Mouse (Mus musculus) embryonic facial prominence, embryonic 13.5 days (tissue): ENCODE measurements at regions not wholly inside any gene's neighbourhood (a gene's known extent, or its start where the extent isn't known, plus 50 kb on each side); places are given as distances from the start of the nearest gene placed in this dataset.

Experiments
- ATAC-seq: fragments of 200-750 bp; cut with Nextera tagmentation; 2 replicates; pipeline ENCODE4 v1.8.0; 2017; ENCODE audit warnings: low read depth; ENCODE audit not compliant: insufficient number of reproducible peaks, insufficient read depth, low FRiP score, low TSS enrichment
- H3K27ac ChIP-seq: fragments of 300-500 bp; sonication (generic); 2 replicates; pipeline ENCODE4 v1.5.1; 2015; ENCODE audit warnings: moderate library complexity, mild to moderate bottlenecking, inconsistent platforms
- H3K27me3 ChIP-seq: fragments of 300-500 bp; sonication (generic); 2 replicates; pipeline ENCODE4 v1.6.1; 2015; ENCODE audit warnings: mild to moderate bottlenecking, inconsistent platforms
- H3K36me3 ChIP-seq: fragments of 300-500 bp; sonication (generic); 2 replicates; pipeline ENCODE4 v1.6.1; 2015; ENCODE audit warnings: mild to moderate bottlenecking, inconsistent platforms
- H3K4me1 ChIP-seq: fragments of 300-500 bp; sonication (generic); 2 replicates; pipeline ENCODE4 v1.6.1; 2015; ENCODE audit warnings: inconsistent platforms
- H3K4me2 ChIP-seq: fragments of 300-500 bp; sonication (generic); 2 replicates; pipeline ENCODE4 v1.6.1; 2015; ENCODE audit warnings: moderate library complexity, mild to moderate bottlenecking, inconsistent platforms
- H3K4me3 ChIP-seq: fragments of 300-500 bp; sonication (generic); 2 replicates; pipeline ENCODE4 v1.5.1; 2015; ENCODE audit warnings: mild to moderate bottlenecking, inconsistent platforms
- H3K9ac ChIP-seq: fragments of 300-500 bp; sonication (generic); 2 replicates; pipeline ENCODE4 v1.6.1; 2015; ENCODE audit warnings: mild to moderate bottlenecking, inconsistent platforms
- H3K9me3 ChIP-seq: fragments of 300-500 bp; sonication (generic); 2 replicates; pipeline ENCODE4 v1.6.1; 2016; ENCODE audit warnings: inconsistent platforms
- WGBS: fragments of 180-500 bp; shearing (Covaris S2); methylation state at CpG from one replicate; pipeline ENCODE4 v1.1.7; 2015; ENCODE audit warnings: mixed read lengths; 5-methylcytosine and 5-hydroxymethylcytosine counted together

GRCm38 (mm10) chr7:129993446-129994223 is 402.0 kb downstream of the Wdr11 start:
- no peaks in the 10 kb centered on the region for H3K9me3 ChIP-seq
- no peak overlapping the region for H3K4me2 ChIP-seq
- no peak overlapping the region for H3K9ac ChIP-seq
- H3K4me1 ChIP-seq: peaks cover 13% of the 10 kb centered on the region
- H3K27ac ChIP-seq: no peak overlapping the region
- H3K27me3 ChIP-seq: no peaks in the 10 kb centered on the region
- ATAC-seq: no peak
- WGBS: 55% methylated on average over 14 of the region's 14 CpGs
- no peak overlapping the region for H3K4me3 ChIP-seq
- no peaks in the 10 kb centered on the region for H3K36me3 ChIP-seq

- Histone ChIP-seq H3K27ac (no peak overlapping the region), H3K9ac (no peak overlapping the region), H3K4me3 (no peak overlapping the region), H3K4me1 (peaks cover 19% of the 10 kb centered on the region), H3K27me3 (no peaks in the 10 kb centered on the region), H3K4me2 (no peak overlapping the region), H3K36me3 (no peaks in the 10 kb centered on the region), H3K9me3 (no peaks in the 10 kb centered on the region)
- no peak for ATAC-seq
- 81% methylated on average over 7 of the region's 7 CpGs for WGBS
Observed at GRCm38 (mm10) chr7:129995529-129995928, 403.9 kb downstream of the Wdr11 start.

GRCm38 (mm10) chr7:130001064-130001463 is 409.4 kb downstream of the Wdr11 start:
- no peaks in the 10 kb centered on the region for H3K36me3 ChIP-seq
- WGBS: 39% methylated on average over 10 of the region's 10 CpGs
- no peak for ATAC-seq
- peaks cover 53% of the 10 kb centered on the region for H3K4me1 ChIP-seq
- H3K27me3 ChIP-seq: no peaks in the 10 kb centered on the region
- H3K27ac ChIP-seq: peak overlapping the region; percentile 79
- no peak overlapping the region for H3K4me2 ChIP-seq
- no peak overlapping the region for H3K4me3 ChIP-seq
- H3K9me3 ChIP-seq: no peaks in the 10 kb centered on the region
- no peak overlapping the region for H3K9ac ChIP-seq

- Histone ChIP-seq H3K4me3 (no peak overlapping the region), H3K4me2 (no peak overlapping the region), H3K9me3 (no peaks in the 10 kb centered on the region), H3K9ac (no peak overlapping the region), H3K27me3 (no peaks in the 10 kb centered on the region), H3K36me3 (no peaks in the 10 kb centered on the region), H3K4me1 (peaks cover 59% of the 10 kb centered on the region), H3K27ac (peak overlapping the region; percentile 79)
- 58% methylated on average over 12 of the region's 12 CpGs for WGBS
- ATAC-seq: no peak
Observed at GRCm38 (mm10) chr7:130002002-130002401, 410.3 kb downstream of the Wdr11 start.

- Histone ChIP-seq H3K9ac (no peak overlapping the region), H3K27ac (peak overlapping the region; percentile 60; the same call in 1 of the 2 replicates), H3K4me2 (no peak overlapping the region), H3K4me3 (no peak overlapping the region), H3K4me1 (peaks cover 68% of the 10 kb centered on the region), H3K9me3 (no peaks in the 10 kb centered on the region), H3K27me3 (no peaks in the 10 kb centered on the region), H3K36me3 (no peaks in the 10 kb centered on the region)
- 31% methylated on average over 10 of the region's 10 CpGs for WGBS
- no peak for ATAC-seq
Observed at GRCm38 (mm10) chr7:130005406-130005805, 413.7 kb downstream of the Wdr11 start.

- WGBS: 26% methylated on average over 6 of the region's 6 CpGs
- H3K4me2 ChIP-seq: no peak overlapping the region
Observed at GRCm38 (mm10) chr7:130007993-130008583, 416.4 kb downstream of the Wdr11 start.

GRCm38 (mm10) chr7:130008591-130009418 is 417.1 kb downstream of the Wdr11 start:
- ATAC-seq: no peak
- Histone ChIP-seq H3K9me3 (no peaks in the 10 kb centered on the region), H3K4me1 (peaks cover 68% of the 10 kb centered on the region), H3K4me3 (no peak overlapping the region), H3K4me2 (no peak overlapping the region), H3K27ac (no peak overlapping the region), H3K27me3 (no peaks in the 10 kb centered on the region), H3K36me3 (no peaks in the 10 kb centered on the region), H3K9ac (no peak overlapping the region)
- 43% methylated on average over 12 of the region's 12 CpGs for WGBS

More at GRCm38 (mm10) chr7:130007993-130008583, 416.4 kb downstream of the Wdr11 start:
- ATAC-seq: no peak
- Histone ChIP-seq H3K9me3 (no peaks in the 10 kb centered on the region), H3K9ac (no peak overlapping the region), H3K4me1 (peaks cover 73% of the 10 kb centered on the region), H3K27me3 (no peaks in the 10 kb centered on the region), H3K36me3 (no peaks in the 10 kb centered on the region), H3K27ac (no peak overlapping the region), H3K4me3 (no peak overlapping the region)

- peaks cover 55% of the 10 kb centered on the region for H3K4me1 ChIP-seq
- H3K27ac ChIP-seq: no peak overlapping the region
- no peak for ATAC-seq
- no peaks in the 10 kb centered on the region for H3K27me3 ChIP-seq
- no peaks in the 10 kb centered on the region for H3K9me3 ChIP-seq
- no peaks in the 10 kb centered on the region for H3K36me3 ChIP-seq
- no peak overlapping the region for H3K4me3 ChIP-seq
- 59% methylated on average over 8 of the region's 8 CpGs for WGBS
- H3K4me2 ChIP-seq: no peak overlapping the region
- no peak overlapping the region for H3K9ac ChIP-seq
Observed at GRCm38 (mm10) chr7:130012067-130012466, 420.4 kb downstream of the Wdr11 start.

- Histone ChIP-seq H3K36me3 (no peaks in the 10 kb centered on the region), H3K27me3 (no peaks in the 10 kb centered on the region), H3K9ac (no peak overlapping the region), H3K4me1 (peaks cover 53% of the 10 kb centered on the region), H3K4me3 (no peak overlapping the region), H3K27ac (0 out of 2 replicates have a peak overlapping the region, but pooled peaks have one; percentile 22), H3K9me3 (no peaks in the 10 kb centered on the region), H3K4me2 (no peak overlapping the region)
- WGBS: 73% methylated on average over 6 of the region's 6 CpGs
- ATAC-seq: no peak
Observed at GRCm38 (mm10) chr7:130013109-130013508, 421.4 kb downstream of the Wdr11 start.

GRCm38 (mm10) chr7:130014609-130015008 is 422.9 kb downstream of the Wdr11 start:
- Histone ChIP-seq H3K4me3 (no peak overlapping the region), H3K36me3 (no peaks in the 10 kb centered on the region), H3K27me3 (no peaks in the 10 kb centered on the region), H3K9me3 (no peaks in the 10 kb centered on the region), H3K9ac (no peak overlapping the region), H3K27ac (peak overlapping the region; percentile 24; the same call in 1 of the 2 replicates), H3K4me2 (no peak overlapping the region), H3K4me1 (peaks cover 52% of the 10 kb centered on the region)
- WGBS: 70% methylated on average over 10 of the region's 10 CpGs
- ATAC-seq: no peak

- Histone ChIP-seq H3K4me1 (peaks cover 49% of the 10 kb centered on the region), H3K4me3 (no peak overlapping the region), H3K9ac (no peak overlapping the region), H3K27ac (peak overlapping the region; percentile 81), H3K36me3 (no peaks in the 10 kb centered on the region), H3K4me2 (no peak overlapping the region), H3K9me3 (no peaks in the 10 kb centered on the region), H3K27me3 (no peaks in the 10 kb centered on the region)
- ATAC-seq: no peak
- WGBS: 30% methylated on average over 5 of the region's 5 CpGs
Observed at GRCm38 (mm10) chr7:130015375-130016014, 423.8 kb downstream of the Wdr11 start.
